Mouse (Mus musculus): ENCODE results near the gene Hivep2.

Gene Hivep2

DNA sequence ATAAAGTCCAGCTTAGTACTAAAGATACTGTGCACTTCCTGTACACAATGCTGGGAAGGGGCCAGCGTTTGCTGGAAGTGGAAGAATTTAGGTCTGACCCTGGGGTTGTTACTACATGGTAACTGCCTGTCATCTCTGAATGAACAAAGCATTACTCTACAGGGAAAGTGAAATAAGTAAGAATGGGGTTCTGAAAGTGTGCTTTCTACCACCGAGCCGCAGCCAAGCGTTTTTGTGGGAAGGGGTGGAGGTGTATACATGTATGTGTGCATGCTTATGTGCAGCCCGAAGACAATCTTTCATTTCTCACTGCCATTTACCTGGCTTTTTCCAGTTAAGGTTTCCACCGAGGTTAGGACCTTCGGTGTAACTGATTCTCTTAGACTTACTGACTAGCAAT is 121.4 kb downstream of the Hivep2 start:
- DNase-seq = no peak

DNA sequence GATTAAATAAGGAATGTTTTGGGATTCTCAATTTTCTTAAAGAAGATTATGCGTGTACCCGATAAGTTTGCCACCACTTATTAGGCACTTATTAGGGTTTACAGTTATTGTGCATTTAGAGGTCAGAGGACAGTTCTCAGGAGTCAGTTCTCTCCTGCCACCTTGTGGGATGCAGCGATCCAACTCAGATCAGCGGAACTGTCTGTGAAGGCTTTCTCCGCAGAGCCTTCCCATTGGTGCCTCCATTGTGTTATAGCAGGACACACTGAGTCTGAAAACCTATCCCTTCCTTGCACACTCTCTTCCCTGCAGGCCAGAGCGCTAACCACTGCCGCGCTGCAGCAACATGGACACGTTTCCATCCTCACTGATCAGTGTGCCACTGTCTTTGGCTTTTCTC is 123.6 kb downstream of the Hivep2 start:
- DNase-seq = peak; percentile 39

DNA sequence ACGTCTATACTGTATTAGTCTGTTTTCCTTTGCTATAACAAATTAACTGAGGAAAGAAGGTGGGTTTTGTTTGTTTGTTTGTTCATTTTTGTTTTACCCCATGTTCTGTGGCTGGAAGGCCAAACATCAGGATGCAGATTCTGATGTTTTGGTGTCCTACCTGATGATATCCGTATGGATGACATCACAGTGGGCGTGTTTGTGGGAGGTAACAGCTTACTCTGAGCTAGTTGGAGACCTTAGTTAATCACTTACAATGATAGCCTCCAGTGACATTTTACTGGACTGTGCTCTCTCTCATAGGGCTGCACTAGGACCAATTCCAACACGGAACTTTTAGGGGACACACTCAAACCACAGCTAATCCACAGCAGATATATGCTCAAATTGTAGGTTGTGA is 128.2 kb downstream of the Hivep2 start:
- DNase-seq = no peak

DNA sequence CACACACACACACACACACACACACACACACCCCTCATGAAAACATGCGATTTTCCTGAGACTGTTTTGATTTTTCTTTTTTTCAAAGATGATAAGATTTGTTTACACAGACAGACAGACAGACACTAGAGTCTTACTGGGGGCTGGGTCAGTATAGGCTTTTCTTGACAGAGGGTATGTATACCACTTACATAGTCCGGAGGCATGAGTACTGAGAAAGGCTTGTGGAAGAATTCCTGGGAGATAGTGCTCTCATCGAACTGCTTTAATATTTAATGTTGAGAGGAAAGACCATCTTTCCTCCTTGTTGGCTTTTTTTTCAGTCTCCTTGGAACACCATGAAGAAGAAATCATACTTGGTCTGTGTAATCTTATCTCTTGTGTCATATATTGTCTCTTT is 130.2 kb downstream of the Hivep2 start:
- DNase-seq = no peak

DNA sequence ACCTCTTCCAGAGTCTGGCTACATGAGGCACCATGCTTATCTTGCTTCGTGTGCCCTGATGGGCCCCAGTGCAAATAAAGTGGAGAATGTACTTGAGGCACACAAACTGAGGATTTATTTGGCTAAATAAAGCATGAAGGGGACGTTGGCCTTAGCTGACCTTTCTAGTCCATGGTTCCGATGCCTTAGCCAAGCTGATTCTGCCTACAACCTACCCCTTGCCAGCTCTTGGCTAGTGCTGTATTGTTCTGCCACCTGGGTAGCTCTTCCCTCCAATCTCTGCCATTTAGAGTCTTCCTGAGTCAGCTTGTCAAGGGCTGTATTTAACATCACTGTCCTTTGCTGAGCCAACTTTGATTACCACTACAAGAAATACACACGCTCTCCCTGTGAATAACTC is 133.3 kb downstream of the Hivep2 start:
- DNase-seq = no peak

DNA sequence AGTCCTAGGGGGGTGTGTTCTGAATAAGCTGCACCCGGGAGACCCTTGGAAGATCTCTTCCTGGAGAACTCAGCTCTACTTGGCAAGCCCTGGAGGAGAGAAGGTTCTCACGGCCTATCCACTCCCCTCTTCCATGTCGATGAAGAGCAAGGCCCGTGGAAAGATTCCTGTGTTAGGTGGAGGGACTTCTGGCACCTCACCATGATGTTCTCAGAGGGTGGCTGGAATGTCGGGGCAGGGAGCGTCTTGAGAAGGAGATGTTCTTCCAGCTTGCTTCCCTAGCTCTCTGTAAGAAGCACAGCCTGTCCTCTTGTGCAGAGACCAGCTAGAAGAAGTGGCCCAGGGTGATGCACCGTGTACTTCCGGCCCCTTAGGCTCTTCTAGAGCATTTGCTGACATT is 134.2 kb downstream of the Hivep2 start:
- no peak for DNase-seq

DNA sequence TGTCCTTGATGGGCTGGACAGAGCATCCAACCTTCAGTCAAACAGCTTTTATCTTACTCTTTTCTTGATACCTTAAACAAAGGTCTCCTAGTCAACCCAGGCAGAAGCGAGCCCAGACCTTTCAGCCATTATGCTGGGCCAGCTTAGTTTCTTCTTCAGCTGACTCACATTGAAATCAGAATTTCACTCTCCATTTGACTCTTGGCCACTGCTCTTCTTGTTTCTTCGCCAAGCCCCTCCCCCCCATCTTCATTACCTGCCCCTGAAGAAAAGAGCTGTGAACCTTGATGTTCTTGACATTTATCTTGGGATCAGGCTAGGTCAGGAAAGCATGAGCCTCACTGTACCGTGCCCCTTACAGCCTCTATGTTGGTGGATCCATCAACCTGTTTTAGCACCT is 135.0 kb downstream of the Hivep2 start:
- no peak for DNase-seq

DNA sequence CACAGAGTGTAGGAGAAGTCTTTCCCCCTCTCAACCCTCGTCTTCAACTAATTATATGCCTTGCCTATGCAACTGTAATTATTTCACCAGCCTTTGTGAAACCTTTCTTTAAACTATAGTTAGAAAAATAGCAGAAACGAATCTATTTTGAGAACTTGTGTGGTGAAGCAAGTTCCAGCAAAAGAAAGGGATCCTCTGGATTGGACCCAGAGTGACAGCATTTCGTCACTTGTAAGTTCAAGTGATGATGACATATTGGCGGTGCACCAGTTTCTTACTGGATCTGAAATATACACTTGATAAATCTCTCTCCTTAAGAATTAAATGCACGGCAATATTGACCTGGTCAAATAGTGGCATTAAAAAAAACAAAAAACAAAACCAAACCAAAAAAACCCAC is 136.1 kb downstream of the Hivep2 start:
- DNase-seq = no peak

DNA sequence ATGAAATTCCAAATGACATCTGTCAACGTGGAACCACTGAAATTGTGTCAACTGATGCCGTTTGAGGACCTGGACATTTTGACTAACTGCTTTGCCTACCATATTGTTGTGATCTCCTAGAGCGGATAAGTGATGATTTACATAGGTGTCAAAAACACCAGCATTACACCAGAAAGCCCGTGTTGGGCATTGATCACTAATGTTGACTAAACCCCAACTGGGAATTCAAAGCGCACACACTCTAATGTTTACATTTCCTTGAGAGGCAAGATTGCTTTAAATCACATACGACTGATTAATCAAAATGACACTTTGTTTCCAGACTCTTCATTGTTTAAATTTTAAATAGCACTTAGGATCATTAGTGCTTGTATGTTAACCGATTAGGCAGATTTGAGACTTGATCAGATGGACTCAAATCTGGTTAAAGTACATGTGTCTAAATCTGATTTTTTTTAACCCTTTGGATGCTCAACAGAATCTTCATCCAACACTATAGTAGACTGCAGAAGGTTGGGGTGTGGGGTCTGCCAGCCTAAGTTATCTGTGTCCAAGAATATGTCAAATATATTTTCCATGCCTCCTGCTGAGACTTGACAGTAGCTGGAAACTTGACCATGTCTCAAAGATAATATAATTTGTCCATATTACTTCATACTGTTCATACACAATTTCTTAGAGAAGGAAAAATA is 142.3 kb downstream of the Hivep2 start:
- DNase-seq = no peak

DNA sequence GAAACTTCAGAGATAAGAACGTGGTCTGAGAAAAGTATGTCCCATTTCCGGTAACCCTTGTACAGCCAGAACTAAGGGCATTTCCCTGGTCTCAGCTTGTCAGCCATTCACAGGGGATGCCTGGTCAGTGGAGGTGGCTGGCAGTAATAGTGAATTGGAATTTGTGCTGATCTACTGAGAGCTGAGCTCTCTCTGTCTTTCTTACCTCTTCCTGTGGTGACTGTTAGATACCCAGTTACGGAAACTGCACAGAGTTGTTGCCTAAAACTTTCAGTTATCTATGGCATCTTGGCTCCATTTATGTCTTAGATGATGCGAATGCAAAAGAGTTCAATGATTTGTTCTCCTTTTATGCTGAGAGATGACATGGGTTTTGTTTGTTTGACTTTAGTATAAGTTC is 150.0 kb downstream of the Hivep2 start:
- no peak for DNase-seq

DNA sequence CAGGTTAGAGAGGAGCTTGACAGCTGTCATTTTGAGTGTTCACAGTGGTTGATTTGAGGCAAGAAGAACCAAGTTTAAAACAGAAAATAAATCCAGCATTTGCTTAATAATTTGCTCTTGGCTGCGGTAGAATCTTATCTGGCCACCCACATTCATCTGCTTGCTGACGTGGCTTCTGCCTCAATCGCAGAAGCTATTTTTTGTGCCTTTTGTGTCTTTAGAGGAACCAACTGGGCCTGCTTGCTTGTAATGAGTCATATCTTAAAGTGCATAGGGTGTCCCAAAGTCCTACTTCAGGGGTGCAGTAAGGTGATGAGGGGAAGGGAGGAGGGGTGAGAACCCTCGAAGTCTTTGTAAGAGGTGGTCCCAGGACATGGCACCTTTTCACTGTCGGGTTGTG is 151.1 kb downstream of the Hivep2 start:
- no peak for DNase-seq

DNA sequence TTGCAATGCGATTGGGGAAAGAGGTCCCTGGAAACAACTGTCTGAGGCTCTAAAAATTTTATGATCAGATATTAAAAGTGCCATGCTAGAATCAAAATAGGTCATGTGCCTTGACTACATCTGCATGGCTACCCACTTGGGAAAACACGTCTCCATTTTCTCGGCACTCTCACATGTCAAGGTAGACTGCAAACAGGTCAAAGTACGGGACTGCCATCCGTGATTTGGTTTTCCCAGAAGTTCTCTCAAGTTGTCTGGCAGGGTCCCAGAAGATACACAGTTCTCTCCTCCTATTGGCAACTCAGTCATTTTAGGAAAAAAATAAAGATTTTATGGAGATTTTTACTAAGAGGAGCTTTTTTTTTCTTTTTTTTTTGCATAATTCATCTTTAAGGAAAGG is 153.3 kb downstream of the Hivep2 start:
- no peak for DNase-seq

DNA sequence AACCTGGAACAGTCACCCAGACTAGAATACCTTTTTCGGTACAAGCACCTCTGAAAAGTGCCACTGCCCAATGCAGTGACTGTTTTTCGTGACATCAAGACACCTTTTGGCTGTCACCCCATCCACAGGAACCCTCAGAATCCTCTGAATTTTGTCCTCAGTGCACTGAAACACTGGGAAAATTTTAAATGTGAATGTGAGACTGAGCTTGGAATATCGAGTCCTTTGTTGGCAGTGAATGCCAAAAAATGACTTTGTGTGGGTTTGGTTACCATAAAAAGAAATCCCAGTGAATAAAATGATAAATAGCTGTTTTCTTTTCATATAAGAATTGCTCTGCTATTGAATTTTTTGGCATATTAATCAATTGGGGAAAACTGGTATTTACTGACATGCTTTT is 154.6 kb downstream of the Hivep2 start:
- no peak for DNase-seq

DNA sequence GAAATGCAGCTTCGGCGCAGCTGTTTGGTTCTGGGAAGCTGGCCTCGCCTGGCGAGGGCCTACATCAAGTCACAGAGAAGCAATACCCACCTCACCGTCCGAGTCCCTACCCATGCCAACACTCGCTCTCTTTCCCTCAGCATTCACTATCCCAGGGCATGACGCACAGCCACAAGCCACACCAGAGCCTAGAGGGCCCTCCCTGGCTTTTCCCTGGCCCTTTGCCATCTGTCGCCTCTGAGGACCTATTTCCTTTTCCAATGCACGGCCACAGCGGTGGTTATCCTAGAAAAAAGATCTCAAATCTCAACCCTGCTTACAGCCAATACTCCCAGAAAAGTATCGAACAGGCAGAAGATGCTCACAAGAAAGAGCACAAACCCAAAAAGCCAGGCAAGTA is 162.0 kb downstream of the Hivep2 start:
- no peak for DNase-seq

DNA sequence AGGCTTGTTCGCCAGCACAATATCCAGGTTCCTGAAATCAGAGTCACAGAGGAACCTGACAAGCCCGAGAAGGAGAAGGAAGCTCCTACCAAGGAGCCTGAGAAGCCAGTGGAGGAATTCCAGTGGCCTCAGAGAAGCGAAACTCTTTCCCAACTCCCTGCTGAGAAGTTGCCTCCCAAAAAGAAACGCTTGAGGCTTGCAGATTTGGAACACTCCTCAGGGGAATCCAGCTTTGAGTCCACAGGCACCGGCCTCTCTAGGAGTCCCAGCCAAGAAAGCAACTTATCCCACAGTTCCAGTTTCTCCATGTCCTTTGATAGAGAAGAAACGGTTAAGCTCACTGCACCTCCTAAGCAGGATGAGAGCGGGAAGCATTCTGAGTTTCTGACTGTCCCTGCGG is 164.4 kb downstream of the Hivep2 start:
- DNase-seq = no peak

DNA sequence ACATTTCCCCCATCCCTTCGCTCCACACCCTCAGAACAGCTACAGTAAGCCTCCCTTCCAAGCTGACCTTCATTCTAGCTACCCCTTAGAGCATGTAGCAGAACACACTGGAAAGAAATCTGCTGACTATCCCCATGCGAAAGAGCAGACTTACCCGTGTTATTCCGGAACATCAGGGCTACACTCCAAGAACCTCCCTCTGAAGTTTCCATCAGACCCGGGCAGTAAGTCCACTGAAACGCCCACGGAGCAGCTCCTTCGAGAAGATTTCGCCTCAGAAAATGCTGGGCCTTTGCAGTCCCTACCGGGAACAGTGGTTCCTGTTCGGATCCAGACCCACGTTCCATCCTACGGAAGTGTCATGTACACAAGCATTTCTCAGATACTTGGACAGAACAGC is 165.4 kb downstream of the Hivep2 start:
- no peak for DNase-seq

DNA sequence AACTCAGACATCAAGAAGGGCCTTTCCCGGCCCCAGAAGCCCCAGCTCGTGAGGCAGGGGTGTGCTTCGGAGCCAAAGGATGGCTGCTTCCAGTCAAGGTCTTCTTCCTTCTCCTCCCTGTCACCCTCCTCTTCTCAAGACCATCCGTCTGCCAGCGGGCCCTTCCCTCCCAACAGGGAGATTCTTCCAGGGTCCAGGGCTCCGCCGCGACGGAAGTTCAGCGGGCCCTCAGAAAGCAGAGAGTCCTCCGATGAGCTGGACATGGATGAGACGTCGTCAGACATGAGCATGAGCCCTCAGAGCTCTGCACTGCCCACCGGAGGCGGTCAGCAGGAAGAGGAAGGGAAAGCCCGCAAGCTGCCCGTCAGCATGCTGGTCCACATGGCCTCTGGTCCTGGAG is 166.2 kb downstream of the Hivep2 start:
- DNase-seq = no peak

DNA sequence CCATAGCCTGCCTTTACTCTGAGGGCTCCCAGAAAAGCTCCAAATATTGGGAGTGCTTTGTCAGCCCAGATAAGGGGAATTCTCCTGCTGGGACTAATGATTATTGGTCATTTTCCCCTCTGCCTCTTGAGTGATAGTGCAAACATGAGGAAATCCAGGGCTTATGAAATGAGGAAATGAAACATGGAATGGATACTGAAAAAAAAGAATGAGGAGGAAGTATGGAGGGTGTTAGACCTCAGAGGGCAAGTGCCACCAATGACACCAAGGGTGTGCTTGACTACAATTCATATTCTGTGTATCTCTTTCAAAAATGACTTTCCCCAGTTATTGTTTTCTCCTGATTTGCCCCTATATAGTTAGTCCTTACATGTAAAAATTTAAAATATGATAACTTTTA is 167.1 kb downstream of the Hivep2 start:
- DNase-seq = no peak

DNA sequence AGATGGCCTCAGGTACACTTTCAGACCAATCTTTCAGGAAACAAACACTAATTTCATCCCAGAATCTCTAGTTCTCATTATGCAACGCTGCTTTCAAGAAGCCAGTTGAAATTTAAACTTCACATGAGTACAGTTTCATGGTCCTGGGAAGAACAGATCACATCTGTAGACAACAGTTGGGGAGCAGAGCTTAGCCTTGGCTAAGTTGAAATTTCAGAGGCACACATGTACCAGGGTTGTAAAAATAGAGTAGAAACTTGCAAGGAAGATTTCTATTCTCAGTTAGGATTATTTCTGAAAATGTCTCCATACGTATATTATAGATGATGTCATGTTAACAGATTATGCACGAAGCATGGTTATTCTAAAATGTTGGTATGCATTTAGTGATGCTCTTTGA is 172.8 kb downstream of the Hivep2 start:
- DNase-seq = no peak

DNA sequence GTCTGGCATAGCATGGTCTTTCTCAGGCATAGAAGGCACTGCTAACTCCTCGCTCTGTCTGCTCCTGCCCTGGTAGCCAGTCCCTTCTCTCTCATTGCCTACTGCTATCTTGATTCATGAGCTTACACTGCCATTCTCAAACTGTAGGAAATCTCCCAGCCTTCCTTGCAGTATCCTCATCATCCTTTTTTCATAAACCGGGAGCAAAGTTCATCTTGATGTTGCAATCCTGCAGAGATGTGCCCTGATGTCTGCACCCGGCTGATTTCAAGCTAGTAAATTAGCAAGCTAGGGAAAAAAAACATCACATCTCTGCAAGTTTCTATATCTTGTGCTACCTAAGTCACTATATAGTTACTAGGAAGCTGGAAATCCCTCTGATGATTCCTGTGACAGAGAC is 179.0 kb downstream of the Hivep2 start:
- no peak for DNase-seq

DNA sequence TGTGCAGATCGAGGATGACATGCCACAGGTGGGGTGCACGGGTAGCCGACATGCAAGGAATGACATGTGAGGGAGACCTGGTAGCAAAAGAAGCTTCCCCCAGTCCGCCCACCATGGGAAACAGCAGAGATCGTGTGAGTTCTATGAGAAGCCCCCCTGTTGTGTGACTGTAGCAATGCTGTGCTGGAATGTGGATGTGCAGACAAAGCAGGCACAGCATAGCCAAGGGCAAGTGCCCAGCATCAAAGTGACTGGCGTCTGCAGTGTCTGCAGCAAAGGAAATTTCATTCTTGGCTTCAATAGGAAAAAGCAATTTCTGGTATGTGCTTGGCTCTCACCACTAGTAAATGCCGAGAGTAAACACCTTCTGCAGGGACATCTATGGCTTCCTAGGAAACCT is 199.0 kb downstream of the Hivep2 start:
- DNase-seq = no peak

DNA sequence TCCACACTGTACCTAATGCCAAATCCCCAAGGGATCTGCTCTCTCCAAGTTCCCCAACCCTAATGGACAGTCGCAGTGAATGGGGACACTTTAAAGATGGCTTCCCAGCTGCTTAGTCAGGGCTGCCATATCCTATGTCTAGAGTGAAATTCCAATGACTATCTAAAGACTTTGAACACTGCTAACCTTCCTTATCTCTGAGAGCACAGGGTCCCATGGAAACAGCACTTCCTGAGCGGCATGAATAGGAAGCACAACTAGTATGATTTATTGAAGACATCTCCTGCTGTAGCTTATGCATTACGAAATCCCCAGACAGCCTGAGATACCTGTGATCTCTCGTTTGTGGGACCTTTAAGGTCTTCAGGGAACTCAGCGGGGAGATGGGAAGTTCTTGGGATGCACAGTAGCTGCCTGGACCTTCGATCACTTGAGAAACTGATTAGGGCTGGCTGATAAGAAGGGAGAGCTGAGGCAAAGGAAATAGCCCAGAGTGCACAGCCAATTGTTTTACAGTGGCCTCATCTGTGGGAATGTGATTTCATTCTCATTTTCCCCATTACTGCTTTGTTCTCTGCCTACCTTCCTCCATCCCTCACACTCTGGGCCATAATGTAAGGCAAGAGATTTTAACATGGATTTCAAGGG is 202.4 kb downstream of the Hivep2 start:
- DNase-seq = no peak

DNA sequence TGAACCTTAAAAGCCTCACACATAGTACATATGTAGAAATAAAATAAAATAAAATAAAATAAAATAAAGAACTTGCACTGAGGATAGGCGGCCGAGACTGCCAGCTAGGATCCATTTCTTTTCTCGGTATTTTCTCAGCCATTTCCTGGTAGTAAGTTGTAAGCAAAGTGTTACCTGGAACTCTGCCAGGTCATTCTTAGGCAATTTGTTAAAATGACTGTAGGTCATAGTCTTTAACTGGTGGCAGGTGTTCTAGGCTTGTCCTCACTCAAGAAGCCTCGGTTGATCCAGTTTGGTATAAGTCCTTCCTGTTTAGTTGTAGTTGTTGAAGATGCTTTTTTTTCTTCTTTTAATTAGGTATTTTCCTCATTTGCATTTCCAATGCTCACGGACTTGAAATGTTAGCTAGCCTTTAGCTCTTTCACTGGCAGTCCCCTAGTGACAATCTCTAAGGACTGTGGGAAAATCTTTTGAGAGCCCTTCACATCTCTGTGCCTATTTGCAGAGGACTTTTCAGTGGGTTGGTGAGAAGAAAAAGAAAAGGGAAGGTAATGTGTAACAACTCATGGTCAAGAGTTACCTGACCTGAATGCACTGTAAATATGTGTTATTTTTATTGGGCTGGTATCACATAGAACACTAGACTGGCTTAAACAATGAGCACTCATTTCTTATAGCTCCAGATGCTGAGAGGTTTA is 203.1 kb downstream of the Hivep2 start:
- DNase-seq = no peak

DNA sequence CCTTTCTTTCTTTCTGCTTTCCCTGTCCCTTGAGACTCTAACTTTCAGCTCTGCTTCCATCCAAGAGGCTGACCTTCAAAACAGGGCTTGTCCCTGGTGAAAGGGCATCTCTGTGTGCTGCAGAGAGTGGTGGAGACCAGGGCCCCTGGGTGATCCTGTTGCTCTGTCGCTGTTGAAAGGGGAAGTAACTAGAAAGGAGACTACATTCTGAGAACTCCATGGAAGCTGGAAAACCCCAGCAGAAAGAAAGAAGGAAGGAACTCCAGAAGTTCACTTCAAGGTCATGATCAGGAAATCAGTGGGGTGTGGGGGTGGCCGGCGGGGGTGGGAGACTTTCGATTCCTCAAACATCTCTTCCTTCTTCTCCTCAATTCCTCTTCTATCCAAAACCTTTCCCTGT is 208.2 kb downstream of the Hivep2 start:
- no peak for DNase-seq
